27 mouse cellular contexts compared by ENCODE assay signal in genomic region chr12:74075590-74075989, GRCm38 (mm10).
DNase-seq lines count a peak whose midpoint lies in the region; ATAC-seq and TF ChIP-seq lines count a peak whose summit lies in the region.
"Had no signal": no experiment of that assay in that cellular context is flagged by ENCODE, and none has a peak within 500 bp of the region (broad histone marks: within the 10 kb centered on the region; RNA-seq: fewer than 3 reads in every experiment).

No protein-coding gene starts in this region.

- DNase-seq in hindbrain, embryonic 11.5 days (ENCODE audit: low spot score) = no peak
- no peak for DNase-seq in liver, postnatal 0 days
- no peak for DNase-seq in gastrocnemius, adult 2 months
- DNase-seq: adrenal gland, postnatal 25 days; cerebellum, adult 11-12 months; cerebellum, adult 9-11 months; heart, postnatal 10 days; kidney, adult 9 months; kidney, postnatal 10 days; liver, embryonic 13.5 days; lung, postnatal 36 days; spleen, adult 18-20 months; thymus, postnatal 4 days had no signal

- intact Hi-C loops in gastrocnemius, adult 2 months (cut with DNase I) = no loop called here

- no peak for TF ChIP-seq EP300 in liver, postnatal 0 days (IDR thresholded peaks at IDR 0.05; ENCODE audit: low read depth)

- H3K9me3 ChIP-seq in hindbrain, embryonic 15.5 days = no peaks in the 10 kb centered on the region
- H3K9me3 ChIP-seq in hindbrain, embryonic 11.5 days (ENCODE audit: control insufficient read depth, low read length) = no peaks in the 10 kb centered on the region
- H3K9me3 ChIP-seq in liver, postnatal 0 days (ENCODE audit: low read length) = no peaks in the 10 kb centered on the region
- H3K9me3 ChIP-seq in liver, embryonic 12.5 days (replicated peaks) = no peaks in the 10 kb centered on the region
- H3K9me3 ChIP-seq in stomach, embryonic 16.5 days (replicated peaks; ENCODE audit: control insufficient read depth, low read length) = no peaks in the 10 kb centered on the region
- H3K9me3 ChIP-seq: embryonic facial prominence, embryonic 13.5 days; forebrain, embryonic 12.5 days; heart, embryonic 13.5 days; limb, embryonic 13.5 days; liver, embryonic 13.5 days; lung, embryonic 15.5 days; midbrain, embryonic 13.5 days; neural tube, embryonic 12.5 days had no signal

- TF ChIP-seq CTCF in liver, postnatal 0 days (IDR thresholded peaks at IDR 0.05; ENCODE audit: low read depth) = no peak
- no peak for TF ChIP-seq CTCF in cortical plate, adult 2 months (IDR thresholded peaks at IDR 0.05; ENCODE audit: extremely low read depth, insufficient read depth, low read length)
- no peak for TF ChIP-seq CTCF in gastrocnemius, adult 2 months (IDR thresholded peaks at IDR 0.05)

- no peak for TF ChIP-seq POLR2A in cortical plate, adult 2 months (IDR thresholded peaks at IDR 0.05; ENCODE audit: extremely low read depth, insufficient read depth, low read length)

- H3K4me3 ChIP-seq in hindbrain, embryonic 15.5 days = no peak overlapping the region
- H3K4me3 ChIP-seq in hindbrain, embryonic 11.5 days (ENCODE audit: low read depth, low read length) = no peak overlapping the region
- no peak overlapping the region for H3K4me3 ChIP-seq in liver, postnatal 0 days (ENCODE audit: low read depth, low read length)
- H3K4me3 ChIP-seq in liver, embryonic 12.5 days = no peak overlapping the region
- no peak overlapping the region for H3K4me3 ChIP-seq in cortical plate, adult 2 months (ENCODE audit: insufficient read depth, low read length)
- no peak overlapping the region for H3K4me3 ChIP-seq in stomach, embryonic 16.5 days (replicated peaks; ENCODE audit: low read length)
- H3K4me3 ChIP-seq in gastrocnemius, adult 2 months = no peak overlapping the region
- H3K4me3 ChIP-seq: embryonic facial prominence, embryonic 13.5 days; forebrain, embryonic 12.5 days; heart, embryonic 13.5 days; limb, embryonic 13.5 days; liver, embryonic 13.5 days; lung, embryonic 15.5 days; midbrain, embryonic 13.5 days; myocyte; neural tube, embryonic 12.5 days had no signal

- H3K4me2 ChIP-seq in hindbrain, embryonic 15.5 days = no peak overlapping the region
- no peak overlapping the region for H3K4me2 ChIP-seq in hindbrain, embryonic 11.5 days (replicated peaks; ENCODE audit: low read depth, low read length)
- H3K4me2 ChIP-seq in liver, postnatal 0 days (ENCODE audit: low read depth, low read length) = no peak overlapping the region
- no peak overlapping the region for H3K4me2 ChIP-seq in liver, embryonic 12.5 days
- no peak overlapping the region for H3K4me2 ChIP-seq in stomach, embryonic 16.5 days (ENCODE audit: low read depth, low read length)
- H3K4me2 ChIP-seq: embryonic facial prominence, embryonic 13.5 days; forebrain, embryonic 12.5 days; heart, embryonic 13.5 days; limb, embryonic 13.5 days; liver, embryonic 13.5 days; lung, embryonic 15.5 days; midbrain, embryonic 13.5 days; neural tube, embryonic 12.5 days had no signal

- H3K9ac ChIP-seq in hindbrain, embryonic 15.5 days = no peak overlapping the region
- H3K9ac ChIP-seq in hindbrain, embryonic 11.5 days (ENCODE audit: low read depth, low read length) = no peak overlapping the region
- no peak overlapping the region for H3K9ac ChIP-seq in liver, postnatal 0 days (replicated peaks)
- no peak overlapping the region for H3K9ac ChIP-seq in liver, embryonic 12.5 days
- no peak overlapping the region for H3K9ac ChIP-seq in stomach, embryonic 16.5 days (ENCODE audit: low read length)
- H3K9ac ChIP-seq: embryonic facial prominence, embryonic 13.5 days; forebrain, embryonic 12.5 days; heart, embryonic 13.5 days; limb, embryonic 13.5 days; liver, embryonic 13.5 days; lung, embryonic 15.5 days; midbrain, embryonic 13.5 days; neural tube, embryonic 12.5 days had no signal

- no peaks in the 10 kb centered on the region for H3K27me3 ChIP-seq in hindbrain, embryonic 15.5 days
- H3K27me3 ChIP-seq in hindbrain, embryonic 11.5 days (ENCODE audit: control insufficient read depth, insufficient read depth, low read length) = no peaks in the 10 kb centered on the region
- no peaks in the 10 kb centered on the region for H3K27me3 ChIP-seq in liver, postnatal 0 days (ENCODE audit: insufficient read depth, low read length)
- no peaks in the 10 kb centered on the region for H3K27me3 ChIP-seq in liver, embryonic 12.5 days (replicated peaks)
- H3K27me3 ChIP-seq in stomach, embryonic 16.5 days (ENCODE audit: control insufficient read depth, insufficient read depth, low read length) = no peaks in the 10 kb centered on the region
- H3K27me3 ChIP-seq: embryonic facial prominence, embryonic 13.5 days; forebrain, embryonic 12.5 days; heart, embryonic 13.5 days; limb, embryonic 13.5 days; liver, embryonic 13.5 days; lung, embryonic 15.5 days; midbrain, embryonic 13.5 days; neural tube, embryonic 12.5 days had no signal

- H3K27ac ChIP-seq in hindbrain, embryonic 15.5 days (replicated peaks) = peak overlapping the region; percentile 35; the same call in 1 of the 2 replicates
- H3K27ac ChIP-seq in hindbrain, embryonic 11.5 days (ENCODE audit: low read depth, low read length) = no peak overlapping the region
- no peak overlapping the region for H3K27ac ChIP-seq in liver, postnatal 0 days (ENCODE audit: low read depth)
- no peak overlapping the region for H3K27ac ChIP-seq in liver, embryonic 12.5 days
- peak overlapping the region; percentile 91; the same call in 1 of the 2 replicates for H3K27ac ChIP-seq in cortical plate, adult 2 months (ENCODE audit: insufficient read depth, low read length)
- no peak overlapping the region for H3K27ac ChIP-seq in stomach, embryonic 16.5 days (ENCODE audit: low read length)
- no peak overlapping the region for H3K27ac ChIP-seq in gastrocnemius, adult 2 months
- H3K27ac ChIP-seq: embryonic facial prominence, embryonic 13.5 days; forebrain, embryonic 12.5 days; heart, embryonic 13.5 days; limb, embryonic 13.5 days; liver, embryonic 13.5 days; lung, embryonic 15.5 days; midbrain, embryonic 13.5 days; neural tube, embryonic 12.5 days had no signal

- no peaks in the 10 kb centered on the region for H3K36me3 ChIP-seq in hindbrain, embryonic 15.5 days
- H3K36me3 ChIP-seq in hindbrain, embryonic 11.5 days (ENCODE audit: control insufficient read depth, insufficient read depth, low read length) = no peaks in the 10 kb centered on the region
- no peaks in the 10 kb centered on the region for H3K36me3 ChIP-seq in liver, postnatal 0 days (replicated peaks; ENCODE audit: insufficient read depth, low read length)
- no peaks in the 10 kb centered on the region for H3K36me3 ChIP-seq in liver, embryonic 12.5 days
- no peaks in the 10 kb centered on the region for H3K36me3 ChIP-seq in stomach, embryonic 16.5 days (ENCODE audit: control insufficient read depth, insufficient read depth, low read length)
- H3K36me3 ChIP-seq: embryonic facial prominence, embryonic 13.5 days; forebrain, embryonic 12.5 days; heart, embryonic 13.5 days; limb, embryonic 13.5 days; liver, embryonic 13.5 days; lung, embryonic 15.5 days; midbrain, embryonic 13.5 days; neural tube, embryonic 12.5 days had no signal

- WGBS in hindbrain, embryonic 15.5 days = 71% methylated on average over 3 of the region's 3 CpGs
- 89% methylated on average over 3 of the region's 3 CpGs for WGBS in hindbrain, embryonic 11.5 days
- 65% methylated on average over 3 of the region's 3 CpGs for WGBS in liver, postnatal 0 days (ENCODE audit: insufficient replicate concordance)
- 72% methylated on average over 3 of the region's 3 CpGs for WGBS in liver, embryonic 12.5 days (ENCODE audit: insufficient replicate concordance)
- 52% methylated on average over 3 of the region's 3 CpGs for WGBS in stomach, embryonic 16.5 days

- peaks cover 10% of the 10 kb centered on the region; the same call in 1 of the 2 replicates for H3K4me1 ChIP-seq in hindbrain, embryonic 15.5 days (replicated peaks)
- no peaks in the 10 kb centered on the region for H3K4me1 ChIP-seq in hindbrain, embryonic 11.5 days (replicated peaks; ENCODE audit: control insufficient read depth, insufficient read depth, low read length)
- H3K4me1 ChIP-seq in liver, postnatal 0 days (ENCODE audit: insufficient read depth) = no peaks in the 10 kb centered on the region
- H3K4me1 ChIP-seq in liver, embryonic 12.5 days = no peaks in the 10 kb centered on the region
- peaks cover 8% of the 10 kb centered on the region for H3K4me1 ChIP-seq in cortical plate, adult 2 months (ENCODE audit: control insufficient read depth, insufficient read depth, low read length)
- no peaks in the 10 kb centered on the region for H3K4me1 ChIP-seq in stomach, embryonic 16.5 days (ENCODE audit: control insufficient read depth, insufficient read depth, low read length)
- H3K4me1 ChIP-seq: embryonic facial prominence, embryonic 13.5 days; heart, embryonic 13.5 days; limb, embryonic 13.5 days; liver, embryonic 13.5 days; lung, embryonic 15.5 days; neural tube, embryonic 12.5 days had no signal

- ATAC-seq in hindbrain, embryonic 15.5 days (ENCODE audit: low FRiP score, low read depth) = no peak
- no peak for ATAC-seq in hindbrain, embryonic 11.5 days (ENCODE audit: low FRiP score)
- peak; percentile 48; the same call in 1 of the 2 replicates for ATAC-seq in liver, postnatal 0 days
- no peak for ATAC-seq in liver, embryonic 12.5 days
- ATAC-seq in stomach, embryonic 16.5 days (ENCODE audit: insufficient read depth, low FRiP score) = peak; percentile 69; the same call in 1 of the 2 replicates
- ATAC-seq: CD4-positive, CD25-positive, alpha-beta regulatory T cell, adult 4 months; intestine, embryonic 16.5 days; midbrain, embryonic 13.5 days had no signal

Comparison
In these comparisons a context has a peak if more than half of its experiments do, and no peak if none do; other contexts are left out.
1. ATAC-seq: peak in liver, postnatal 0 days (single experiment) and stomach, embryonic 16.5 days (single experiment); none in hindbrain, embryonic 15.5 days (single experiment), hindbrain, embryonic 11.5 days (single experiment) and liver, embryonic 12.5 days (single experiment).
2. H3K27ac ChIP-seq: peak in hindbrain, embryonic 15.5 days (single experiment) and cortical plate, adult 2 months (single experiment); none in hindbrain, embryonic 11.5 days (single experiment), liver, postnatal 0 days (single experiment), liver, embryonic 12.5 days (single experiment), stomach, embryonic 16.5 days (single experiment) and gastrocnemius, adult 2 months (single experiment).